Mouse (Mus musculus): Measurements from ENCODE around the gene Amh.

GRCm38 (mm10) chr10:80793033-80793784, 11.8 kb upstream of the Amh start:
- TF ChIP-seq CTCF (IDR thresholded peaks at IDR 0.05; ENCODE audit: borderline replicate concordance, insufficient read depth, low read length) (no peak), POLR2A (IDR thresholded peaks at IDR 0.05; ENCODE audit: low read depth, low read length) (no peak)
